Comparison of ENCODE assay signal across 1 mouse cellular context in the genomic region with DNA sequence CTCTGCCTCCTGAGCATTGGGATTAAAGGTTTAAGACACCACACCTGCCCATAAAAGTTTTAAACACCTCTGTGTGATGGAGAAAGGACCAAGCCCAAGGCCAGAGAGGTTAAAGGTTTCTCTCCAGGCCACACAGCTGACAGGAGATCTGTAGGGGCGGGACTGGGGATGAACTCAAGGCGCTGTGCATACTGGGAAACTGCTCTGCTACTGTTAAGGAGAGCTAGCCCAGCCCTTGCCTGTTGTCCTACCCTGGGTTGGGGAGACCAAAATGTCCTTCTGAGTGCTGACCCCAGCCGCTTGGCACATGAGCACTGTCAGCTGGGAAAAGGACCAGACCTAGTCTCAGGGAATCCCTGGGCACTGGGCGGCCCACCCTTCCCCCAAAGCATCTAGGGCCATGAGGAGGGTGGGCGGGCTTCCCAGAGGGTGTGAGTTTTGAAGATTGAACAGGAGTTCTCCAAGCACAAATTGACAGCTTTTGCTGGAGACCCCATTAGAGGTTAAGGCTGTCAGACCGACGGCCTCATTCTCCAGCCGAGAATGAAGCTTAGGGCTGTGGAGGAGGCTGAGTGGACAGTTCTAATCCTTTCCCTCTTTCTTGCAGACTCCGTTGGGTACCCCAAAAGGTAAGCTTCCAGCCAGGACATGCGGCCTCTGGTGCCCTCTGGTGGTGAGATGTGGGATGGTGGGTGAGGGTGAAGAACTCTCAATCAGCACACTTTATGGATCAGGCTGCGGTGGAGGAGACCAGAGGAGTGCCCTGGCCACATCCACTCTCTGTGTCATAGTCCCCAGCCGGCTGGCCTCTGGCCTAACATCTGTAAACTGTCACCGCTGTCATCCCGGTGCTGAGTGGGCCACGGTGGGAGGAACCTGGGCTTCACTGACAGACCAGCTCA.
TF ChIP-seq lines count a peak whose summit lies in the region.

No protein-coding gene starts in this region.

TF ChIP-seq in C2C12, 6 proteins besides CTCF, POLR2A, EP300 and RAD21:
- TF ChIP-seq FOSL1 (IDR thresholded peaks at IDR 0.05; ENCODE audit: insufficient read depth, low read length, poor library complexity, severe bottlenecking) (no peak), MAX (IDR thresholded peaks at IDR 0.05) (no peak), USF1 (IDR thresholded peaks at IDR 0.05; ENCODE audit: low read depth) (no peak), MYOG (IDR thresholded peaks at IDR 0.05; ENCODE audit: control insufficient read depth, extremely low read depth, insufficient read length) (no peak), CEBPB (IDR thresholded peaks at IDR 0.05; ENCODE audit: low read depth) (no peak), MYOD1 (IDR thresholded peaks at IDR 0.05; ENCODE audit: control insufficient read depth, insufficient read length, low read depth) (no peak)
